Mouse (Mus musculus) embryonic facial prominence, embryonic 13.5 days (tissue): ENCODE measurements around the gene Rpa2. TPM values are rescaled to one million over a fixed set of nuclear protein-coding genes. Genes with fewer than 3 reads are reported as not detected.
A peak's percentile ranks its signal among the peaks of the same experiment; 100 is the strongest.

Experiments used
- ATAC-seq: fragments of 200-750 bp; cut with Nextera tagmentation; 2 replicates; pipeline ENCODE4 v1.8.0; 2017; ENCODE audit warnings: low read depth; ENCODE audit not compliant: insufficient number of reproducible peaks, insufficient read depth, low FRiP score, low TSS enrichment
- H3K27ac ChIP-seq: fragments of 300-500 bp; sonication (generic); 2 replicates; pipeline ENCODE4 v1.5.1; 2015; ENCODE audit warnings: moderate library complexity, mild to moderate bottlenecking, inconsistent platforms
- H3K27me3 ChIP-seq: fragments of 300-500 bp; sonication (generic); 2 replicates; pipeline ENCODE4 v1.6.1; 2015; ENCODE audit warnings: mild to moderate bottlenecking, inconsistent platforms
- H3K36me3 ChIP-seq: fragments of 300-500 bp; sonication (generic); 2 replicates; pipeline ENCODE4 v1.6.1; 2015; ENCODE audit warnings: mild to moderate bottlenecking, inconsistent platforms
- H3K4me1 ChIP-seq: fragments of 300-500 bp; sonication (generic); 2 replicates; pipeline ENCODE4 v1.6.1; 2015; ENCODE audit warnings: inconsistent platforms
- H3K4me2 ChIP-seq: fragments of 300-500 bp; sonication (generic); 2 replicates; pipeline ENCODE4 v1.6.1; 2015; ENCODE audit warnings: moderate library complexity, mild to moderate bottlenecking, inconsistent platforms
- H3K4me3 ChIP-seq: fragments of 300-500 bp; sonication (generic); 2 replicates; pipeline ENCODE4 v1.5.1; 2015; ENCODE audit warnings: mild to moderate bottlenecking, inconsistent platforms
- H3K9ac ChIP-seq: fragments of 300-500 bp; sonication (generic); 2 replicates; pipeline ENCODE4 v1.6.1; 2015; ENCODE audit warnings: mild to moderate bottlenecking, inconsistent platforms
- H3K9me3 ChIP-seq: fragments of 300-500 bp; sonication (generic); 2 replicates; pipeline ENCODE4 v1.6.1; 2016; ENCODE audit warnings: inconsistent platforms
- WGBS: fragments of 180-500 bp; shearing (Covaris S2); methylation state at CpG from one replicate; pipeline ENCODE4 v1.1.7; 2015; ENCODE audit warnings: mixed read lengths; 5-methylcytosine and 5-hydroxymethylcytosine counted together
- polyA plus RNA-seq: library from polyadenylated mRNA; unstranded; fragments of >200 nt; fragmentation: Nextera tagmentation; extraction: Ambion mirVana; gene quantifications from 2 replicates; pipeline ENCODE4 v1.2.1, GENCODE M21; 2015

Rpa2 gene
- polyA plus RNA-seq, 1 experiment from 2014 or later = 127 TPM

DNA sequence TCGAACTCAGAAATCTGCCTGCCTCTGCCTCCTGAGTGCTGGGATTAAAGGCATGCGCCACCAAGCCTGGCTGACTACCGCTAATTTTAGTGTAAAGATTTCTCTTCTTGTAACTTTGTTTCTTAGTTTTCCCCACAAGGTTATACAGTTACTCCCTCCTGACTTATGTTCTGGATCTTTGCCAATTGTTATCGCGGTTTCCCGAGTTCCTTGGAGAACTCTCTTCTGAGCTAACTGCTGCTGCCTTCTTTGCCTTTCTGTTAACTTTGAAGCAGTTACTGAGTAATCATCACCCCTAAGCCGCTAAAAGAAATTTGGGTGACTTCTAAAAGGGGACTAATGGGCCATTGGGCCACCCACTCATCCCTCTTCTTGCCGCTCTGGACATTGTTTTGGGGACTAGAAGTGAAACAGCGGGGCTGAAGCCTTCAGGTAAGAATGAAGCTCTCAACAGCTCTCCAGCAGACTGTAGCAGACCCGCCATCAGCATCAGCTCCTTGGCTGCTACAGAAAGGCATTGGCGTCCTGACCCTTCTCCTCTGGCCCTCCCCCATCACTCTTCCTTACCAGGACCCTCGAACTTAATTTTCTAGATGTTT, 37.6 kb downstream of the Rpa2 start:
- peaks cover 2% of the 10 kb centered on the region; the same call in 1 of the 2 replicates for H3K9me3 ChIP-seq
- H3K27ac ChIP-seq = no peak overlapping the region
- no peak overlapping the region for H3K9ac ChIP-seq
- 82% methylated on average over 12 of the region's 12 CpGs for WGBS
- H3K27me3 ChIP-seq = no peaks in the 10 kb centered on the region
- no peaks in the 10 kb centered on the region for H3K4me1 ChIP-seq
- H3K4me2 ChIP-seq = no peak overlapping the region
- no peak overlapping the region for H3K4me3 ChIP-seq
- no peaks in the 10 kb centered on the region for H3K36me3 ChIP-seq
- no peak for ATAC-seq

DNA sequence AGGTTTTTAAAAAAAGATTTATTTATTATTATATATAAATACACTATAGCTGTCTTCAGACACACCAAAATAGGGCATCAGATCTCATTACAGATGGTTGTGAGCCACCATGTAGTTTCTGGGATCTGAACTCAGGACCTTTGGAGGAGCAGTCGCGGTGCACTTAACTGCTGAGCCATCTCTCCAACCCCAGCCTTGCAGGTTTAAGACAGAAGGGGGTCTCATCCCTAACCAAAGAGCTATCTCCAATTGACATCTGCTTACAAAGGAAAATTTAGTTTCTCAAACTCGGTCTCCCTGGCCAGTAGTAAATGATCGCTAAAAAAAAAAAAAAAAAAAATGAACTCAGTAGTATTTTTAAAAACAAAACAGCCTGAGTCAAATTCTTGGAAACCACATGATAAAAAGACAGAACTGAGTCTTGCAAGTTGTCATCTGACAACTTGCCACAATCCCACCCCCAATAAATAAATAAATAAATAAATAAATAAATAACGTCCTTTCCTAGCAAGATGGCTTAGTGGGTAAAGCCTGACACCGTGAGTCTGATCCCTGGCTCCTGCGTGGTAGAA, 38.6 kb downstream of the Rpa2 start:
- Histone ChIP-seq H3K4me3 (no peak overlapping the region), H3K4me2 (no peak overlapping the region), H3K4me1 (no peaks in the 10 kb centered on the region), H3K9me3 (peaks cover 9% of the 10 kb centered on the region; the same call in 1 of the 2 replicates), H3K27ac (no peak overlapping the region), H3K27me3 (no peaks in the 10 kb centered on the region), H3K36me3 (no peaks in the 10 kb centered on the region), H3K9ac (no peak overlapping the region)
- 88% methylated on average over 7 of the region's 7 CpGs for WGBS
- no peak for ATAC-seq

DNA sequence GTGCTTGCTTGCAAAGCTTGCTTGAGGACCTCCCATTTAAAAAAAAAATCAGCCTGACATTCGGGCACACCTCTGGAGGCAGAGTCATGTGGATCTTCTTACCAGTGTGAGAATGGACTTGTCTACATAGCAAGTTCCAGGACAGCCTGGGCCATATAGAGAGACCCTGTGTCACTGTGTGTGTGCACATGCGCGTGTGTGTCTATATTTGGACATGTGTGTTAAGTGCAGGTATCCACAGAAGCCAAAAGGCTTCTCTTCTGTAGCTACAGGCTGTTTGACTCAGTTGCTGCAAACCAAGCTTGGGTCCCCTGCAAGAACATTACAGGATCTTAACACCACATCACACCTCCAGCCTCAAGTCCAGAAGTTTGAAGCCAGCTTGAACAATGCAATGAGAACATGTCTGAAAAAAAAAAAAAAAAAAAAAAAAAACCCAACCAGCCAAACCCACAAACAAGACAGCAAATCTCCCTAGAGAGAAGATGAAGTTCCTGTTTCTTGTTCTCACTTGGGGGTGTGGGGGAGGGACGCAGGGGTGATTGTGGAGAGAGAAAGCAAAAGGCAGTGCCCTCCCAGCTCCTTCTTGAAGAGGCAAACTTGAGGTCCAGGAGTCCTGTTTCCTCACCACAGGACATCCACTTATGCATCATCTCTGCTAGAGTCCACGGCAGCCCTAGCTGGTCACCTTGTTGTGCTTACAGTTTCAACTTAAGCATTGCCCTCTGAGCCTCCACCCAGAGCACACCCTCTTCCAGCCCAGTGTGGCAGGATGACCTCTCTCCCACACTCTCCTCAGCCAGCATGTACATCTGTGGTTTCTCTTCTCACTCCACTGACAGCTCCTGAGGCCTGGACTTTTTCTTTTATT, 39.9 kb downstream of the Rpa2 start:
- H3K4me1 ChIP-seq = no peaks in the 10 kb centered on the region
- H3K27ac ChIP-seq = no peak overlapping the region
- H3K4me2 ChIP-seq = no peak overlapping the region
- no peak overlapping the region for H3K4me3 ChIP-seq
- H3K9ac ChIP-seq = no peak overlapping the region
- 68% methylated on average over 5 of the region's 5 CpGs for WGBS
- H3K9me3 ChIP-seq = peaks cover 9% of the 10 kb centered on the region; the same call in 1 of the 2 replicates
- H3K36me3 ChIP-seq = no peaks in the 10 kb centered on the region
- no peak for ATAC-seq
- no peaks in the 10 kb centered on the region for H3K27me3 ChIP-seq

DNA sequence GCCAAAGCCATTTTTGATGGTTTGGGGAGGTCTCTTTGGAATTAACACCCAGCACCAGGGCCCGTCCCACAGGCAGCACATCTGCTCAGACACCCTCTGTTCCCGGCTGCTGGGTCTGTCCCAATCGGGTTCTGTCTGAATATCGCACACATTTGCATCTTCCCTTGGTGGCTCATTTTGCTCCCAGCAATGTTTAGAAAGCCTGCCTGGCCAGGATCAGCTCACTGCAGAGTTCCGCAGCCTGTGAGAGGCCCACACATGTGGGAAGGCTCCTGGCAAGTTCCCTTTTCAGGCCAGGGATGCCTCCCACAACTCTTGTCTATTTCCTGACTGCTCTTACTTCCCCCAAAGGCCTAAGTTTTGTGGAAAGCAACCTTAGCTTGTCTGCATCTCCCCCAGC, 41.5 kb downstream of the Rpa2 start:
- Histone ChIP-seq H3K4me3 (no peak overlapping the region), H3K27ac (no peak overlapping the region), H3K9ac (no peak overlapping the region), H3K4me1 (no peaks in the 10 kb centered on the region), H3K27me3 (no peaks in the 10 kb centered on the region), H3K9me3 (peaks cover 9% of the 10 kb centered on the region; the same call in 1 of the 2 replicates), H3K36me3 (no peaks in the 10 kb centered on the region), H3K4me2 (no peak overlapping the region)
- no peak for ATAC-seq
- WGBS = 82% methylated on average over 5 of the region's 5 CpGs

DNA sequence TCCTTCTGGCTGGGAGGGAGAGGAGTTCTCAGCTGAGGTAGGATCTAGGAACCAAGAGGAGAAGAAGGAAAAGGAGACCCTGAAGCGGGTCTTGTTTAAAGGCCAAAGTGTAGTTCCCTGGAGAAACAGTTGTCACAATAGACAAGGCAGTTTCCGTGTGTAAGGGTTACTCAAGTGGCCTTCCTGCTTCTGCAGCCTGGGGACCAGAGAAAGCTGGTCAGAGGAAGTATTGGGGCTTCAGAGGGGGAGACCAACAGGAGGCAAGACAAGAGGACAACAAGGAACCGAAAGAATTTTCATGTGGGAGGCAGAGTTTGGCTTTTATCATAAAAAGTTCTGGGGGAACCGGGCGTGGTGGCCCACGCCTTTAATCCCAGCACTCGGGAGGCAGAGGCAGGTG, 48.3 kb downstream of the Rpa2 start:
- no peak overlapping the region for H3K9ac ChIP-seq
- H3K27me3 ChIP-seq = no peaks in the 10 kb centered on the region
- peaks cover 11% of the 10 kb centered on the region; the same call in 1 of the 2 replicates for H3K9me3 ChIP-seq
- no peak overlapping the region for H3K4me3 ChIP-seq
- no peak overlapping the region for H3K27ac ChIP-seq
- WGBS = 83% methylated on average over 7 of the region's 7 CpGs
- no peaks in the 10 kb centered on the region for H3K4me1 ChIP-seq
- ATAC-seq = no peak
- H3K4me2 ChIP-seq = no peak overlapping the region
- H3K36me3 ChIP-seq = no peaks in the 10 kb centered on the region

DNA sequence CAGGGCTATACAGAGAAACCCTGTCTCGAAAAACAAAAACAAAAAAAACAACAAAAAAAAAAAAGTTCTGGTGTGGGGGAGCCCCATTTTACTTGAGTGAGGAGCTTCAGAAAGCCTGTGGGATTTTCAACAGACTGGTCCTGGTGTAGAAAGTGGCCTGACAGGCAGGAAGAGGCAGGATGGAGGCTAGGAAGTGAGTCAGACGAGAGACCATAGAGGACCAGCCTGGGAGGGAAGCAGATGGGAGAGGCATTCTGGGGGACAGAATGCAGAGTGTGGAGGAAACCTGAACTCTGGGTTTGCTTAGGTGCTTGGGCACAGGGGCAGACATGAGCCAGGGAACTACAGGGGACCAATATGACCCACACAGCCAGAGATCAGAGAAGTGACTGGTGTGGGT, 48.7 kb downstream of the Rpa2 start:
- 0 out of 2 replicates have a peak overlapping the region, but pooled peaks have one; percentile 16 for H3K9ac ChIP-seq

DNA sequence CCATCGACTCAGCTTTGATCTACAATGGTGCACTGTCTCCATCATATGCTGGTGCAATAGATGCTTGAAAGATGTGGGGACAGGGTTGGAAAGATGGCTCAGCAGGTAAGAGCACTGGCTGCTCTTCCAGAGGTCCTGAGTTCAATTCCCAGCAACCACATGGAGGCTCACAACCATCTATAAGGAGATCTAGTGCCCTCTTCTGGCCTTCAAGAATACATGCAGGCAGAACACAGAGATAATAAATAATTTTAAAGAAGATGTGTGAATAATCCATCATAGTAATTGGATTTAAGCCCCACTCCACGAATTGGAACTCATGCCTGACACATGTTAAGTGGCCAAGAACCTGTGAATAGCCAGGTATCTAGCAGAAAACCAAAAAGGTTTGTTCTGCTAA, 50.3 kb downstream of the Rpa2 start:
- H3K27ac ChIP-seq = no peak overlapping the region
- 51% methylated on average over 2 of the region's 2 CpGs for WGBS
- no peaks in the 10 kb centered on the region for H3K27me3 ChIP-seq
- H3K9ac ChIP-seq = no peak overlapping the region
- no peak for ATAC-seq
- peaks cover 8% of the 10 kb centered on the region; the same call in 1 of the 2 replicates for H3K9me3 ChIP-seq
- H3K4me1 ChIP-seq = no peaks in the 10 kb centered on the region
- no peaks in the 10 kb centered on the region for H3K36me3 ChIP-seq
- no peak overlapping the region for H3K4me2 ChIP-seq
- H3K4me3 ChIP-seq = no peak overlapping the region

More for the DNA sequence above, 48.7 kb downstream of the Rpa2 start:
- Histone ChIP-seq H3K27me3 (no peaks in the 10 kb centered on the region), H3K4me1 (no peaks in the 10 kb centered on the region), H3K4me2 (no peak overlapping the region), H3K4me3 (no peak overlapping the region), H3K36me3 (no peaks in the 10 kb centered on the region), H3K9me3 (peaks cover 8% of the 10 kb centered on the region; the same call in 1 of the 2 replicates), H3K27ac (no peak overlapping the region)
- no peak for ATAC-seq
- WGBS = 63% methylated on average over 2 of the region's 2 CpGs

DNA sequence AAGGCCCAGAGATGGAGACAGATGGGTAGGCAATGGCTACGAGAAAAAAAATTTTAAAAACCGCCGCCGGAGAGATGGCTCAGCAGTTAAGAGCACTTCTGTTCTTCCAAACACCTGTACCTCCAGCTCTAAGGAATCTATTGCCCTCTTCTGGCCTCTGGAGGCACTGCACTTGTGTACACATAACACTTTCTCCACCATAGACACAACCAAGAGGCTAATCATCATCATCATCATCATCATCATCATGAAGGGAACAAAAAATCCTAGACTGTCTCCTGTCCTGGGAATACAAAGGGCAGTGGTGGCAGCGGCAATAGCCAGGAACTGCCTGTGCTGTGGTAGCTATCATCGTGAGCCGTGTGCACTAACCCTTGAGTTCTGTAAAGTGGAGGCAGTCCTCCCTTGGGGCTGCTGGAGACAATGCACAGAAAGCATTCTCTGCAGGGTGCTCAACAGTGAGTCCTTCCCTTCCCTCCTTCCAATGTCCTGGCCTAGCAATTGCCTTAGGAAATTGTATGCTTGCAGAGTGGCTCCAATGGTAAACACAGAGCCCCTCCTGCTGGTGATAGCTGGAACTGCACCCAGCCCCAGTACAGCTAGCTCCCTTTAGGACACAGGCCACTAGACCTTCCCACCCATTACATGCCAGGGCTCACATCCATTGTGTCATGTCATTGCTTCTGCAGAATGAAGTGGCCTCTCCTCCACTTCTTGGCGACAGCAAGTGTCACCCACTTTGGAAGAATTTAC, 55.7 kb downstream of the Rpa2 start:
- Histone ChIP-seq H3K4me2 (no peak overlapping the region), H3K27ac (no peak overlapping the region), H3K27me3 (no peaks in the 10 kb centered on the region), H3K36me3 (peaks cover 41% of the 10 kb centered on the region), H3K9ac (no peak overlapping the region), H3K4me1 (no peaks in the 10 kb centered on the region), H3K4me3 (no peak overlapping the region), H3K9me3 (peaks cover 8% of the 10 kb centered on the region; the same call in 1 of the 2 replicates)
- 78% methylated on average over 8 of the region's 8 CpGs for WGBS
- no peak for ATAC-seq

Other genes starting within 250 kb of the Rpa2 start
- 1,173 and 1,316 TPM in 2 replicates for gene Atpif1, start 234.7 kb upstream of the Rpa2 start, polyA plus RNA-seq
- gene Dnajc8, start 232.8 kb upstream of the Rpa2 start, polyA plus RNA-seq = 173 and 177 TPM in 2 replicates
- 0.56 and 0.74 TPM in 2 replicates for gene Ptafr, start 204.3 kb upstream of the Rpa2 start, polyA plus RNA-seq
- gene Eya3, start 129.3 kb upstream of the Rpa2 start, polyA plus RNA-seq = 32.6 and 34.2 TPM in 2 replicates
- gene Xkr8, start 35.8 kb upstream of the Rpa2 start, polyA plus RNA-seq = 6.0 and 7.6 TPM in 2 replicates
- 4.8 and 6.3 TPM in 2 replicates for gene Smpdl3b, start 11.1 kb upstream of the Rpa2 start, polyA plus RNA-seq
- gene Themis2, start 28.1 kb downstream of the Rpa2 start, polyA plus RNA-seq = 0.79 and 1.4 TPM in 2 replicates
- 55.9 and 64.0 TPM in 2 replicates for gene Ppp1r8, start 74.8 kb downstream of the Rpa2 start, polyA plus RNA-seq
- 60.3 and 65.5 TPM in 2 replicates for gene Stx12, start 116.2 kb downstream of the Rpa2 start, polyA plus RNA-seq
- gene Fam76a, start 154.2 kb downstream of the Rpa2 start, polyA plus RNA-seq = 44.7 and 47.7 TPM in 2 replicates
- gene Fgr, start 205.8 kb downstream of the Rpa2 start, polyA plus RNA-seq = 0.10 and 0.28 TPM in 2 replicates
- 12.8 and 14.3 TPM in 2 replicates for gene Ahdc1, start 242.9 kb downstream of the Rpa2 start, polyA plus RNA-seq